Mouse (Mus musculus): ENCODE measurements around the gene Syn3.

GRCm38 (mm10) chr10:86513801-86514200 lies 15.1 kb upstream of the Syn3 start:
- TF ChIP-seq CTCF (IDR thresholded peaks at IDR 0.05; ENCODE audit: extremely low read depth, insufficient read length, insufficient replicate concordance, low read depth, low read length), result no peak
- TF ChIP-seq POLR2A (IDR thresholded peaks at IDR 0.05; ENCODE audit: low read depth, low read length), result no peak

All from small intestine, adult 2 months (tissue).